Mouse (Mus musculus) forebrain, embryonic 14.5 days (tissue): Measurements from ENCODE around the gene Mapre3. TPM values are rescaled to one million over a fixed set of nuclear protein-coding genes. Genes with fewer than 3 reads are reported as not detected.
A peak's percentile ranks its signal among the peaks of the same experiment; 100 is the strongest.

Experiments used
- ATAC-seq: fragments of 200-750 bp; cut with Nextera tagmentation; 2 replicates; pipeline ENCODE4 v1.8.0; 2017; ENCODE audit warnings: mild to moderate bottlenecking, moderate library complexity
- DNase-seq: peaks from one replicate; pipeline ENCODE4 v3.0.0-alpha.2; 2015; ENCODE audit warnings: low spot score
- H3K27ac ChIP-seq: fragments of 300-500 bp; sonication (generic); 2 replicates; pipeline ENCODE4 v1.5.1; 2014; ENCODE audit warnings: low read depth, mild to moderate bottlenecking, control low read depth, low read length, moderate library complexity
- H3K27me3 ChIP-seq: fragments of 300-500 bp; sonication (generic); replicated peaks from 2 replicates; pipeline ENCODE4 v1.6.1; 2014; ENCODE audit warnings: low read length, control low read depth, mixed read lengths; ENCODE audit not compliant: control insufficient read depth, insufficient read depth
- H3K36me3 ChIP-seq: fragments of 300-500 bp; sonication (generic); 2 replicates; pipeline ENCODE4 v1.6.1; 2014; ENCODE audit warnings: low read length, control low read depth; ENCODE audit not compliant: control insufficient read depth, insufficient read depth
- H3K4me1 ChIP-seq: fragments of 300-500 bp; sonication (generic); 2 replicates; pipeline ENCODE4 v1.6.1; 2014; ENCODE audit warnings: antibody characterized with exemption, low read length, control low read depth; ENCODE audit not compliant: control insufficient read depth, insufficient read depth
- H3K4me2 ChIP-seq: fragments of 300-500 bp; sonication (generic); 2 replicates; pipeline ENCODE4 v1.6.1; 2014; ENCODE audit warnings: mild to moderate bottlenecking, control low read depth, low read length
- H3K4me3 ChIP-seq: fragments of 300-500 bp; sonication (generic); 2 replicates; pipeline ENCODE4 v1.5.1; 2014; ENCODE audit warnings: low read depth, low read length, control low read depth
- H3K9ac ChIP-seq: fragments of 300-500 bp; sonication (generic); 2 replicates; pipeline ENCODE4 v1.6.1; 2014; ENCODE audit warnings: mild to moderate bottlenecking, low read length, control low read depth, moderate library complexity
- H3K9me3 ChIP-seq: fragments of 300-500 bp; sonication (generic); replicated peaks from 2 replicates; pipeline ENCODE4 v1.6.1; 2016; ENCODE audit warnings: low read length, control low read depth, mixed read lengths; ENCODE audit not compliant: control insufficient read depth
- WGBS: fragments of 180-500 bp; shearing (Covaris S2); extraction: QIAGEN DNeasy Blood & Tissue Kit; methylation state at CpG from one replicate; pipeline ENCODE4 v1.1.7; 2014; 5-methylcytosine and 5-hydroxymethylcytosine counted together
- polyA plus RNA-seq: library from polyadenylated mRNA; unstranded; fragments of >200 nt; fragmentation: Nextera tagmentation; extraction: Ambion mirVana; gene quantifications from 2 replicates; pipeline ENCODE4 v1.2.1, GENCODE M21; 2014

The Mapre3 gene
- polyA plus RNA-seq, 1 experiment from 2014 or later, result 66.1 TPM

- Histone ChIP-seq H3K27ac (no peak overlapping the region), H3K4me3 (no peak overlapping the region), H3K4me1 (peaks cover 10% of the 10 kb centered on the region), H3K4me2 (no peak overlapping the region), H3K9me3 (no peaks in the 10 kb centered on the region), H3K9ac (no peak overlapping the region), H3K27me3 (no peaks in the 10 kb centered on the region), H3K36me3 (peaks cover 82% of the 10 kb centered on the region)
- DNase-seq (no peak), ATAC-seq (no peak)
- WGBS, result 97% methylated on average over 5 of the region's 5 CpGs
Measured at GRCm38 (mm10) chr5:30901860-30902259, 87.4 kb downstream of the Mapre3 start.

- peak within 1 kb of the TSS; percentile 97 for H3K4me2 ChIP-seq
- peak within 1 kb of the TSS; percentile 63 for H3K4me3 ChIP-seq
- peak; percentile 96 for ATAC-seq
Measured at GRCm38 (mm10) chr5:30907413-30908059, 93.1 kb downstream of the Mapre3 start, which contains the start of gene Ost4. Gene Ost4 (minus strand): TSS chr5:30907788.

GRCm38 (mm10) chr5:30908426-30909299 is 94.2 kb downstream of the Mapre3 start:
- DNase-seq (no peak), ATAC-seq (no peak)
- Histone ChIP-seq H3K4me1 (peaks cover 26% of the 10 kb centered on the region), H3K9me3 (no peaks in the 10 kb centered on the region), H3K4me3 (peak overlapping the region; percentile 63; the same call in 1 of the 2 replicates), H3K36me3 (peaks cover 25% of the 10 kb centered on the region), H3K4me2 (peak overlapping the region; percentile 97), H3K9ac (peak overlapping the region; percentile 81; the same call in 1 of the 2 replicates), H3K27ac (no peak overlapping the region), H3K27me3 (no peaks in the 10 kb centered on the region)
- 51% methylated on average over 13 of the region's 13 CpGs for WGBS

More at GRCm38 (mm10) chr5:30907413-30908059, 93.1 kb downstream of the Mapre3 start, which contains the start of gene Ost4:
- H3K27me3 ChIP-seq, result no peaks in the 10 kb centered on the region
- peaks cover 34% of the 10 kb centered on the region for H3K36me3 ChIP-seq
- no peaks in the 10 kb centered on the region for H3K9me3 ChIP-seq
- H3K4me1 ChIP-seq, result peaks cover 20% of the 10 kb centered on the region
- peak; percentile 97 for DNase-seq
- WGBS, result 0% methylated on average over 52 of the region's 58 CpGs
- H3K9ac ChIP-seq, result peak within 1 kb of the TSS; percentile 81
- peak within 1 kb of the TSS; percentile 62 for H3K27ac ChIP-seq

- Histone ChIP-seq H3K27ac (no peak overlapping the region), H3K27me3 (no peaks in the 10 kb centered on the region), H3K4me2 (no peak overlapping the region), H3K36me3 (peaks cover 19% of the 10 kb centered on the region), H3K4me1 (peaks cover 26% of the 10 kb centered on the region), H3K9ac (no peak overlapping the region), H3K9me3 (no peaks in the 10 kb centered on the region), H3K4me3 (no peak overlapping the region)
- no peak for DNase-seq
- ATAC-seq, result no peak
- WGBS, result 67% methylated on average over 7 of the region's 7 CpGs
Measured at GRCm38 (mm10) chr5:30909300-30909659, 94.8 kb downstream of the Mapre3 start.

- 83% methylated on average over 7 of the region's 7 CpGs for WGBS
Measured at GRCm38 (mm10) chr5:30909863-30910262, 95.4 kb downstream of the Mapre3 start.

GRCm38 (mm10) chr5:30910481-30910880 is 96.0 kb downstream of the Mapre3 start:
- no peak for DNase-seq

More at GRCm38 (mm10) chr5:30909863-30910262, 95.4 kb downstream of the Mapre3 start:
- peaks cover 13% of the 10 kb centered on the region for H3K36me3 ChIP-seq
- peaks cover 26% of the 10 kb centered on the region for H3K4me1 ChIP-seq
- no peak overlapping the region for H3K4me2 ChIP-seq
- ATAC-seq (no peak), DNase-seq (no peak)
- no peaks in the 10 kb centered on the region for H3K27me3 ChIP-seq
- no peak overlapping the region for H3K9ac ChIP-seq
- no peak overlapping the region for H3K27ac ChIP-seq
- H3K4me3 ChIP-seq, result no peak overlapping the region
- H3K9me3 ChIP-seq, result no peaks in the 10 kb centered on the region

GRCm38 (mm10) chr5:30912156-30912555 is 97.7 kb downstream of the Mapre3 start:
- ATAC-seq (no peak), DNase-seq (peak; percentile 45)
- H3K4me3 ChIP-seq, result no peak overlapping the region
- H3K4me1 ChIP-seq, result peaks cover 17% of the 10 kb centered on the region
- no peaks in the 10 kb centered on the region for H3K27me3 ChIP-seq
- H3K9me3 ChIP-seq, result no peaks in the 10 kb centered on the region
- H3K27ac ChIP-seq, result peak overlapping the region; percentile 36
- H3K4me2 ChIP-seq, result no peak overlapping the region
- peak overlapping the region; percentile 29; the same call in 1 of the 2 replicates for H3K9ac ChIP-seq
- no peaks in the 10 kb centered on the region for H3K36me3 ChIP-seq
- WGBS, result 41% methylated on average over 5 of the region's 5 CpGs

More at GRCm38 (mm10) chr5:30910481-30910880, 96.0 kb downstream of the Mapre3 start:
- Histone ChIP-seq H3K4me1 (peaks cover 26% of the 10 kb centered on the region), H3K9ac (no peak overlapping the region), H3K9me3 (no peaks in the 10 kb centered on the region), H3K27ac (no peak overlapping the region), H3K27me3 (no peaks in the 10 kb centered on the region), H3K36me3 (peaks cover 7% of the 10 kb centered on the region), H3K4me3 (no peak overlapping the region), H3K4me2 (no peak overlapping the region)
- ATAC-seq, result no peak

- no peak; the same call in 1 of the 2 replicates for ATAC-seq
Measured at GRCm38 (mm10) chr5:30913060-30913841, 98.8 kb downstream of the Mapre3 start, which contains the start of gene Emilin1. Gene Emilin1 (plus strand): TSS chr5:30913402.

More at GRCm38 (mm10) chr5:30913060-30913841, 98.8 kb downstream of the Mapre3 start, which contains the start of gene Emilin1:
- no peaks in the 10 kb centered on the region for H3K27me3 ChIP-seq
- H3K4me1 ChIP-seq, result peaks cover 13% of the 10 kb centered on the region
- 51% methylated on average over 10 of the region's 13 CpGs for WGBS
- DNase-seq, result peak; percentile 65
- H3K9me3 ChIP-seq, result no peaks in the 10 kb centered on the region
- no peak within 1 kb of the TSS for H3K4me3 ChIP-seq
- peak within 1 kb of the TSS; percentile 10; the same call in 1 of the 2 replicates for H3K4me2 ChIP-seq
- peak within 1 kb of the TSS; percentile 29; the same call in 1 of the 2 replicates for H3K9ac ChIP-seq
- H3K27ac ChIP-seq, result peak within 1 kb of the TSS; percentile 36
- no peaks in the 10 kb centered on the region for H3K36me3 ChIP-seq
